Mouse (Mus musculus): ENCODE measurements around the gene Rfxank.

- TF ChIP-seq CTCF (IDR thresholded peaks at IDR 0.05; ENCODE audit: insufficient read depth, low read length) (no peak), POLR2A (IDR thresholded peaks at IDR 0.05; ENCODE audit: borderline replicate concordance, extremely low read depth, low read depth, low read length) (no peak)
Measured at GRCm38 (mm10) chr8:70130066-70130465, 8.9 kb downstream of the Rfxank start.
